Mouse (Mus musculus) heart, adult 18-20 months (tissue): ENCODE results near the gene A630010A05Rik. TPM values are rescaled to one million over a fixed set of nuclear protein-coding genes. Genes with fewer than 3 reads are reported as not detected.
"Not testable (repeated sequence)": the region's sequence is repeated elsewhere in the genome, so short reads cannot be mapped to it uniquely, and the experiment has no call there.

ENCODE experiments used
- DNase-seq, 2 experiments: peaks; one replicate each; pipeline ENCODE4 v3.0.0; 2021 to 2022; ENCODE audit warnings: mixed read lengths in 1 of 2
- long read RNA-seq, 2 experiments: library from polyadenylated mRNA; stranded (forward); transcript quantifications; one replicate each; pipeline ENCODE4 v2.0.0; 2021
- total RNA-seq, 2 experiments: library from RNA; stranded (reverse); gene quantifications; 2 replicates each; pipeline ENCODE4 v1.2.3; 2021

A630010A05Rik gene
- total RNA-seq, result not detected
- long read RNA-seq, experiment 1, result 0 reads
- long read RNA-seq, experiment 2, result 0 reads

GRCm38 (mm10) chr16:14562017-14562416 is at the start of gene A630010A05Rik:
A630010A05Rik (plus strand) TSS chr16:14562317.
- no peak for DNase-seq

- DNase-seq, result no peak
These were observed 26.4 kb upstream of the A630010A05Rik start for GRCm38 (mm10) chr16:14535766-14536165.

- DNase-seq, result not testable (repeated sequence)
These were observed 4.9 kb upstream of the A630010A05Rik start for GRCm38 (mm10) chr16:14557191-14557590.

Other genes with a start within 250 kb of the A630010A05Rik start
- 10 to 100 TPM; 59.7 to 66.6 TPM for gene Fopnl, start 244.9 kb upstream of the A630010A05Rik start, total RNA-seq
- 10 to 100 TPM; 14.8 to 17.6 TPM for gene Abcc1, start 200.8 kb upstream of the A630010A05Rik start, total RNA-seq